Mouse (Mus musculus) midbrain, embryonic 16.5 days (tissue): ENCODE data around the gene Krt84. TPM values are rescaled to one million over a fixed set of nuclear protein-coding genes. Genes with fewer than 3 reads are reported as not detected.

Experiments
- ATAC-seq: fragments of 200-750 bp; cut with Nextera tagmentation; 2 replicates; pipeline ENCODE4 v1.8.0; 2017; ENCODE audit warnings: moderate TSS enrichment
- H3K27ac ChIP-seq: fragments of 300-500 bp; sonication (generic); 2 replicates; pipeline ENCODE4 v1.5.1; 2014; ENCODE audit warnings: mild to moderate bottlenecking, low read length, mixed read lengths
- H3K27me3 ChIP-seq: fragments of 300-500 bp; sonication (generic); 2 replicates; pipeline ENCODE4 v1.6.1; 2014; ENCODE audit warnings: low read depth, low read length, mixed read lengths; ENCODE audit not compliant: control insufficient read depth, insufficient read depth
- H3K36me3 ChIP-seq: fragments of 300-500 bp; sonication (generic); 2 replicates; pipeline ENCODE4 v1.6.1; 2014; ENCODE audit warnings: mild to moderate bottlenecking, low read length, moderate library complexity, mixed read lengths; ENCODE audit not compliant: control insufficient read depth, insufficient read depth
- H3K4me1 ChIP-seq: fragments of 300-500 bp; sonication (generic); 2 replicates; pipeline ENCODE4 v1.6.1; 2014; ENCODE audit warnings: mild to moderate bottlenecking, low read length, mixed read lengths; ENCODE audit not compliant: control insufficient read depth, insufficient read depth
- H3K4me2 ChIP-seq: fragments of 300-500 bp; sonication (generic); 2 replicates; pipeline ENCODE4 v1.6.1; 2014; ENCODE audit warnings: mild to moderate bottlenecking, low read length, mixed read lengths
- H3K4me3 ChIP-seq: fragments of 300-500 bp; sonication (generic); 2 replicates; pipeline ENCODE4 v1.5.1; 2014; ENCODE audit warnings: low read depth, mild to moderate bottlenecking, low read length, moderate library complexity, mixed read lengths
- H3K9ac ChIP-seq: fragments of 300-500 bp; sonication (generic); 2 replicates; pipeline ENCODE4 v1.6.1; 2014; ENCODE audit warnings: low read depth, low read length, mixed read lengths
- H3K9me3 ChIP-seq: fragments of 300-500 bp; sonication (generic); replicated peaks from 2 replicates; pipeline ENCODE4 v1.6.1; 2014; ENCODE audit warnings: mild to moderate bottlenecking, low read length, mixed read lengths; ENCODE audit not compliant: control insufficient read depth, poor library complexity, severe bottlenecking
- WGBS: fragments of 180-500 bp; shearing (Covaris S2); extraction: QIAGEN DNeasy Blood & Tissue Kit; methylation state at CpG from one replicate; pipeline ENCODE4 v1.1.7; 2014; 5-methylcytosine and 5-hydroxymethylcytosine counted together
- microRNA-seq: library from miRNA; unstranded; fragments of <30 nt; microRNA quantifications from one replicate; pipeline ENCODE4, GENCODE M21; 2017
- polyA plus RNA-seq: library from polyadenylated mRNA; unstranded; fragments of >200 nt; fragmentation: Nextera tagmentation; extraction: Ambion mirVana; gene quantifications from 2 replicates; pipeline ENCODE4 v1.2.1, GENCODE M21; 2015

Krt84 gene
- polyA plus RNA-seq, 1 experiment from 2014 or later = not detected

DNA sequence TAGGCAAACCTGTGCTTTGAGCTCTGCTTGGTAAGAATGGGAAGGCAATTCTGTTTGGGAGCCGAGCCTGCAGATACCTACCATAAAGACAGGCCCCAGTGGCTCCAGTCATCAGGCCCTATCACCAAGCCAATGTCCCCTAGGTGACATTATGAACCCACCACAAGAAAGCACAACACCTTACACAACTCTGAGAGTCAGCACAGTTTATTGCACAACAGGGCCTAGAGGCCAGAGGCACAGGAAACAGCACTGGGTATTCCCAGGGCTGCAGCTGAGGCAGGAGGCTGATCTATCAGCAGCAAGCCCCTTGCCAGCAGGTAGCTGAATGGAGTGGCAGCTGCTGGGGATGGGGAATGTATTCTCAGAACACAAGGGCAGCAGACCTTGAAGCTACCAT lies 47.7 kb downstream of the Krt84 start:
- WGBS = 85% methylated on average over 1 of the region's 1 CpGs
- Histone ChIP-seq H3K27ac (no peak overlapping the region), H3K27me3 (no peaks in the 10 kb centered on the region), H3K36me3 (no peaks in the 10 kb centered on the region), H3K9me3 (no peaks in the 10 kb centered on the region), H3K4me3 (no peak overlapping the region), H3K4me2 (no peak overlapping the region), H3K4me1 (no peaks in the 10 kb centered on the region), H3K9ac (no peak overlapping the region)
- no peak for ATAC-seq

DNA sequence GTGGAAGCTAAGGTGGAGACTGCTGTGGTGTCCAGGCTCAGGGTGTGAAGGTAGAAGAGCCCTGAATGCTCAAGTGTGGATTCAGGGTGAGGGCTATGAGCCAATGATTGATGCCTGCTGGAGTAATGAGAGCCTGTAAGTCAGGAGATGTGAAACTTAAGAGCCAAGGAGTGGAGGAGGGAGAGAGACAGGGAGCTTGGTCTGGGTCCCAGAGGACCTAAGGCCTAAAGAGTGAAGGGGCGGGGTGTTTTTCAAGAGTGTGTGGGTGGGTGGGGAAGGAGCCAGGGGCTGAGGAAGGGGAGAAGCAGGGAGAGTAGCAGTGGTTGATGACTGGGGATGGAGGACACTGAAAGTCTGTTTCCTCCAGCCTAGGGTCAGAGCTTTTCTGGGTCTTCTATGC lies 49.0 kb downstream of the Krt84 start:
- Histone ChIP-seq H3K9ac (no peak overlapping the region), H3K4me2 (no peak overlapping the region), H3K27me3 (no peaks in the 10 kb centered on the region), H3K4me3 (no peak overlapping the region), H3K4me1 (peaks cover 9% of the 10 kb centered on the region), H3K36me3 (no peaks in the 10 kb centered on the region), H3K27ac (no peak overlapping the region), H3K9me3 (no peaks in the 10 kb centered on the region)
- ATAC-seq = no peak
- WGBS = 81% methylated on average over 1 of the region's 1 CpGs

- Histone ChIP-seq H3K27me3 (no peaks in the 10 kb centered on the region), H3K4me2 (no peak overlapping the region), H3K4me1 (peaks cover 9% of the 10 kb centered on the region), H3K4me3 (no peak overlapping the region), H3K9me3 (no peaks in the 10 kb centered on the region), H3K27ac (no peak overlapping the region), H3K36me3 (no peaks in the 10 kb centered on the region), H3K9ac (no peak overlapping the region)
- ATAC-seq = no peak
- 37% methylated on average over 4 of the region's 4 CpGs for WGBS
These were observed 50.6 kb downstream of the Krt84 start for GRCm38 (mm10) chr15:101482056-101482455.

GRCm38 (mm10) chr15:101479666-101480060 lies 53.0 kb downstream of the Krt84 start:
- Histone ChIP-seq H3K27me3 (no peaks in the 10 kb centered on the region), H3K4me3 (peak overlapping the region; percentile 21), H3K4me1 (peaks cover 9% of the 10 kb centered on the region), H3K9ac (no peak overlapping the region; the same call in 1 of the 2 replicates), H3K4me2 (peak overlapping the region; percentile 56), H3K9me3 (no peaks in the 10 kb centered on the region), H3K36me3 (no peaks in the 10 kb centered on the region), H3K27ac (no peak overlapping the region)
- 31% methylated on average over 11 of the region's 11 CpGs for WGBS
- ATAC-seq = no peak

- Histone ChIP-seq H3K27ac (no peak overlapping the region), H3K4me2 (peak overlapping the region; percentile 56), H3K9me3 (no peaks in the 10 kb centered on the region), H3K27me3 (no peaks in the 10 kb centered on the region), H3K4me3 (peak overlapping the region; percentile 21), H3K9ac (peak overlapping the region; percentile 21; the same call in 1 of the 2 replicates), H3K36me3 (no peaks in the 10 kb centered on the region), H3K4me1 (peaks cover 9% of the 10 kb centered on the region)
- peak; percentile 45; the same call in 1 of the 2 replicates for ATAC-seq
- WGBS = 11% methylated on average over 31 of the region's 31 CpGs
These were observed 53.5 kb downstream of the Krt84 start for GRCm38 (mm10) chr15:101479007-101479665.

Small RNAs within 50 kb of the gene (microRNA-seq; reads per million reads assigned to microRNA genes)
- gene Gm44393 = not detected
- not detected for gene Gm44460

Other genes starting within 250 kb of the Krt84 start
- 74.8 and 79.8 TPM in 2 replicates for gene Atg101, start 248.5 kb downstream of the Krt84 start, polyA plus RNA-seq
- 0.19 and 0.26 TPM in 2 replicates for gene 6030408B16Rik, start 239.6 kb downstream of the Krt84 start, polyA plus RNA-seq
- gene Krt80, start 162.7 kb downstream of the Krt84 start, polyA plus RNA-seq = 0.10 TPM in 2 replicates
- 0.34 and 1.1 TPM in 2 replicates for gene Krt7, start 121.8 kb downstream of the Krt84 start, polyA plus RNA-seq
- gene Krt87, start 94.0 kb downstream of the Krt84 start, polyA plus RNA-seq = 0.35 and 0.70 TPM in 2 replicates
- not detected in 2 replicates for gene Krt88, start 85.1 kb downstream of the Krt84 start, polyA plus RNA-seq
- gene Krt81, start 69.1 kb downstream of the Krt84 start, polyA plus RNA-seq = 0.28 TPM in 1 of 2 replicates, not detected in the other
- gene Krt86, start 59.3 kb downstream of the Krt84 start, polyA plus RNA-seq = 0.10 TPM in 1 of 2 replicates, not detected in the other
- gene Krt83, start 41.3 kb downstream of the Krt84 start, polyA plus RNA-seq = not detected in 2 replicates
- not detected in 2 replicates for gene Gm49425, start 15.6 kb downstream of the Krt84 start, polyA plus RNA-seq
- gene Krt82, start 17.8 kb upstream of the Krt84 start, polyA plus RNA-seq = not detected in 2 replicates
- gene Krt90, start 30.1 kb upstream of the Krt84 start, polyA plus RNA-seq = 0.19 TPM in 2 replicates
- gene Krt75, start 41.1 kb upstream of the Krt84 start, polyA plus RNA-seq = 0.07 and 0.08 TPM in 2 replicates
- not detected in 2 replicates for gene Gm5414, start 95.4 kb upstream of the Krt84 start, polyA plus RNA-seq
- gene Gm5478, start 114.6 kb upstream of the Krt84 start, polyA plus RNA-seq = not detected in 2 replicates
- not detected in 2 replicates for gene Krt6b, start 147.5 kb upstream of the Krt84 start, polyA plus RNA-seq
- not detected in 2 replicates for gene Krt6a, start 161.5 kb upstream of the Krt84 start, polyA plus RNA-seq
- 0.08 TPM in 1 of 2 replicates, not detected in the other for gene Krt5, start 180.1 kb upstream of the Krt84 start, polyA plus RNA-seq
- gene Krt71, start 210.3 kb upstream of the Krt84 start, polyA plus RNA-seq = 0.09 and 0.21 TPM in 2 replicates